Mouse (Mus musculus) myocyte (in vitro differentiated cells): Measurements from ENCODE around the gene Zbtb34. TPM values are rescaled to one million over a fixed set of nuclear protein-coding genes. Genes with fewer than 3 reads are reported as not detected.

Experiments used
- H3K27me3 ChIP-seq: one replicate; pipeline ENCODE4 v1.6.1; 2011; ENCODE audit not compliant: control insufficient read depth, insufficient read depth, insufficient read length
- H3K36me3 ChIP-seq: one replicate; pipeline ENCODE4 v1.6.1; 2011; ENCODE audit not compliant: control insufficient read depth, insufficient read depth
- H3K4me2 ChIP-seq: one replicate; pipeline ENCODE4 v1.6.1; 2011; ENCODE audit warnings: low read depth, control low read depth
- H3K4me3 ChIP-seq: one replicate; pipeline ENCODE4 v1.5.1; 2011; ENCODE audit warnings: mild to moderate bottlenecking, control low read depth, moderate library complexity
- H3K79me2 ChIP-seq: one replicate; pipeline ENCODE4 v1.6.1; 2011; ENCODE audit not compliant: control insufficient read depth, insufficient read depth
- H3ac ChIP-seq: one replicate; pipeline ENCODE4 v1.6.1; 2011; ENCODE audit not compliant: control insufficient read depth, insufficient read length
- CEBPB ChIP-seq: IDR thresholded peaks from 2 replicates; pipeline ENCODE4 v1.6.1; 2011; ENCODE audit warnings: mild to moderate bottlenecking, moderate library complexity; ENCODE audit not compliant: poor library complexity, insufficient read depth, severe bottlenecking
- E2F4 ChIP-seq: IDR thresholded peaks from one replicate; pipeline ENCODE4 v1.6.1; 2011; ENCODE audit warnings: mild to moderate bottlenecking, control low read depth, moderate library complexity; ENCODE audit not compliant: insufficient read depth
- MAX ChIP-seq: IDR thresholded peaks from one replicate; pipeline ENCODE4 v1.6.1; 2011; ENCODE audit warnings: low read depth, mild to moderate bottlenecking, control low read depth
- MYOD1 ChIP-seq, 3 experiments: IDR thresholded peaks; one replicate each; pipeline ENCODE4 v1.6.1; 2011; ENCODE audit warnings: control low read depth in 2 of 3, low read depth in 2 of 3, mild to moderate bottlenecking in 2 of 3, moderate library complexity in 1 of 3; ENCODE audit not compliant: insufficient read length in 2 of 3, control insufficient read depth in 1 of 3
- MYOG ChIP-seq, 3 experiments: IDR thresholded peaks; one replicate each; pipeline ENCODE4 v1.6.1; 2011; ENCODE audit warnings: control low read depth in 2 of 3, low read depth in 2 of 3, mild to moderate bottlenecking in 2 of 3; ENCODE audit not compliant: insufficient read length in 2 of 3, control insufficient read depth in 1 of 3, insufficient read depth in 1 of 3
- POLR2A ChIP-seq: IDR thresholded peaks from one replicate; pipeline ENCODE4 v1.6.1; 2011; ENCODE audit warnings: low read depth, mild to moderate bottlenecking, control low read depth, moderate library complexity; ENCODE audit not compliant: insufficient read length
- POLR2AphosphoS2 ChIP-seq: IDR thresholded peaks from one replicate; pipeline ENCODE4 v1.6.1; 2011; ENCODE audit warnings: low read depth, control low read depth; ENCODE audit not compliant: insufficient read length
- REST ChIP-seq: IDR thresholded peaks from one replicate; pipeline ENCODE4 v1.6.1; 2011; ENCODE audit warnings: mild to moderate bottlenecking, control low read depth, moderate library complexity; ENCODE audit not compliant: insufficient read depth, insufficient read length
- SRF ChIP-seq: IDR thresholded peaks from one replicate; pipeline ENCODE4 v1.6.1; 2011; ENCODE audit warnings: low read depth; ENCODE audit not compliant: control insufficient read depth, insufficient read length
- TCF12 ChIP-seq: IDR thresholded peaks from one replicate; pipeline ENCODE4 v1.6.1; 2011; ENCODE audit warnings: mild to moderate bottlenecking, control low read depth; ENCODE audit not compliant: poor library complexity, insufficient read depth, severe bottlenecking
- TCF3 ChIP-seq: IDR thresholded peaks from one replicate; pipeline ENCODE4 v1.6.1; 2011; ENCODE audit warnings: low read depth, control low read depth; ENCODE audit not compliant: insufficient read length
- USF1 ChIP-seq: IDR thresholded peaks from one replicate; pipeline ENCODE4 v1.6.1; 2011; ENCODE audit warnings: low read depth, mild to moderate bottlenecking, control low read depth, moderate library complexity
- polyA plus RNA-seq: library from polyadenylated mRNA; unstranded; fragments of >200 nt; fragmentation: generic; extraction: Trizol; gene quantifications from one replicate; pipeline ENCODE4 v1.2.1, GENCODE M21; 2012; ENCODE audit warnings: missing spikeins

The Zbtb34 gene
- polyA plus RNA-seq, 1 experiment, result 3.1 TPM

GRCm38 (mm10) chr2:33438377-33438776, 7.3 kb upstream of the Zbtb34 start:
- Histone ChIP-seq H3K36me3 (no peaks in the 10 kb centered on the region), H3K79me2 (no peaks in the 10 kb centered on the region)
- no peak for TF ChIP-seq TCF12
- no peak for TF ChIP-seq E2F4
- TF ChIP-seq MAX, result no peak
- TF ChIP-seq POLR2A, result no peak
- no peak for TF ChIP-seq MYOG (IDR thresholded peaks at IDR 0.05; ENCODE audit: control insufficient read depth in 1 of 3, insufficient read depth in 1 of 3, insufficient read length in 2 of 3, low read depth in 2 of 3)
- no peak for TF ChIP-seq POLR2AphosphoS2
- TF ChIP-seq MYOD1 (IDR thresholded peaks at IDR 0.05; ENCODE audit: control insufficient read depth in 1 of 3, insufficient read length in 2 of 3, low read depth in 2 of 3), result no peak

GRCm38 (mm10) chr2:33437184-33437583, 6.1 kb upstream of the Zbtb34 start:
- no peaks in the 10 kb centered on the region for H3K27me3 ChIP-seq
- H3K79me2 ChIP-seq, result no peaks in the 10 kb centered on the region
- H3K4me3 ChIP-seq, result no peak overlapping the region
- no peak for TF ChIP-seq POLR2A
- no peak for TF ChIP-seq MYOG (IDR thresholded peaks at IDR 0.05; ENCODE audit: control insufficient read depth in 1 of 3, insufficient read depth in 1 of 3, insufficient read length in 2 of 3, low read depth in 2 of 3)
- no peak for TF ChIP-seq MAX
- no peak for TF ChIP-seq REST
- TF ChIP-seq USF1, result no peak
- no peak for TF ChIP-seq TCF12
- no peak for TF ChIP-seq POLR2AphosphoS2
- no peak for TF ChIP-seq SRF
- H3ac ChIP-seq, result no peak overlapping the region
- H3K36me3 ChIP-seq, result no peaks in the 10 kb centered on the region
- no peak overlapping the region for H3K4me2 ChIP-seq

More at GRCm38 (mm10) chr2:33438377-33438776, 7.3 kb upstream of the Zbtb34 start:
- no peak overlapping the region for H3K4me3 ChIP-seq
- no peak overlapping the region for H3ac ChIP-seq
- H3K4me2 ChIP-seq, result no peak overlapping the region
- no peaks in the 10 kb centered on the region for H3K27me3 ChIP-seq

GRCm38 (mm10) chr2:33436035-33436580, 5.0 kb upstream of the Zbtb34 start:
- H3K4me2 ChIP-seq, result peak overlapping the region; percentile 28
- H3K4me3 ChIP-seq, result no peak overlapping the region
- TF ChIP-seq CEBPB (no peak), SRF (no peak), REST (no peak), USF1 (no peak), TCF3 (no peak), MYOD1 (IDR thresholded peaks at IDR 0.05; ENCODE audit: control insufficient read depth in 1 of 3, insufficient read length in 2 of 3, low read depth in 2 of 3) (no peak), E2F4 (no peak), MYOG (IDR thresholded peaks at IDR 0.05; ENCODE audit: control insufficient read depth in 1 of 3, insufficient read depth in 1 of 3, insufficient read length in 2 of 3, low read depth in 2 of 3) (no peak), TCF12 (no peak), MAX (no peak), POLR2A (no peak), POLR2AphosphoS2 (no peak)
- no peaks in the 10 kb centered on the region for H3K27me3 ChIP-seq
- no peaks in the 10 kb centered on the region for H3K36me3 ChIP-seq
- H3K79me2 ChIP-seq, result no peaks in the 10 kb centered on the region
- H3ac ChIP-seq, result no peak overlapping the region

GRCm38 (mm10) chr2:33435036-33435650, 4.0 kb upstream of the Zbtb34 start:
- H3K4me3 ChIP-seq, result no peak overlapping the region
- TF ChIP-seq MAX, result no peak
- no peak for TF ChIP-seq REST
- TF ChIP-seq E2F4, result no peak
- no peak for TF ChIP-seq SRF
- TF ChIP-seq MYOG (IDR thresholded peaks at IDR 0.05; ENCODE audit: control insufficient read depth in 1 of 3, insufficient read depth in 1 of 3, insufficient read length in 2 of 3, low read depth in 2 of 3), result no peak
- TF ChIP-seq MYOD1 (IDR thresholded peaks at IDR 0.05; ENCODE audit: control insufficient read depth in 1 of 3, insufficient read length in 2 of 3, low read depth in 2 of 3), result no peak
- no peak for TF ChIP-seq TCF12
- no peak for TF ChIP-seq CEBPB
- TF ChIP-seq POLR2A, result no peak
- no peak for TF ChIP-seq USF1
- no peak for TF ChIP-seq POLR2AphosphoS2
- no peak for TF ChIP-seq TCF3
- no peak overlapping the region for H3ac ChIP-seq
- H3K4me2 ChIP-seq, result no peak overlapping the region
- H3K79me2 ChIP-seq, result peaks cover 7% of the 10 kb centered on the region
- no peaks in the 10 kb centered on the region for H3K27me3 ChIP-seq
- H3K36me3 ChIP-seq, result no peaks in the 10 kb centered on the region

GRCm38 (mm10) chr2:33432877-33433276, 1.8 kb upstream of the Zbtb34 start:
- Histone ChIP-seq H3K36me3 (no peaks in the 10 kb centered on the region), H3K27me3 (no peaks in the 10 kb centered on the region), H3K4me2 (no peak overlapping the region), H3K4me3 (no peak overlapping the region), H3K79me2 (peaks cover 19% of the 10 kb centered on the region), H3ac (no peak overlapping the region)
- TF ChIP-seq MYOD1 (IDR thresholded peaks at IDR 0.05; ENCODE audit: control insufficient read depth in 1 of 3, insufficient read length in 2 of 3, low read depth in 2 of 3) (peak in 2 of 3 experiments; percentile 55 to 58), TCF3 (no peak), E2F4 (no peak), USF1 (no peak)
